Mouse (Mus musculus) MEL-GATA-1-ER (cell line): Measurements from ENCODE around the gene Gm19345.

Source experiments
- DNase-seq: peaks from one replicate; pipeline ENCODE4 v3.0.0-alpha.2; 2012; ENCODE audit warnings: low read depth; ENCODE audit errors: extremely low read depth

Gm19345 gene

DNA sequence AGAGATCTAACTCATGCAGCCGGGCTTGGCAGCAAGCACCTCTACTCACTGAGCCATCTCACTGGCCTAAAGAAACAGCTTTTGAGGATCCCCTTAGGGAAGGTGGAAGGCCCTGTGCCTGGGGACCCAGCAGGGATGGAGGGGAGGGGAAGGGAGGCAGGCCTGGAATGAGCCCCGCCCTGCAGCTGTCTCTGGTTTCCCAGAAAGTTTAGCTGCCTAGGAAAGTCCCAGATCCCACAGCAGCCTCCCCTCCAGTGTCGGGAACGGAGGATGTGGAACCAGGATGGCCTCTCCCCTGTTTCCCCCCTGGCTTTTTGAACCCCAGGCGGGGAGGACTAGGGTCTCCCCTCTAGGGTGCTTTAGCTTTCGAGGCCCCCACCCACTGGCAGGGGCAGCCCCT lies 25.0 kb upstream of the Gm19345 start:
- DNase-seq = no peak

- DNase-seq = no peak
These were observed 22.1 kb upstream of the Gm19345 start for GRCm38 (mm10) chr7:19829694-19830093.

DNA sequence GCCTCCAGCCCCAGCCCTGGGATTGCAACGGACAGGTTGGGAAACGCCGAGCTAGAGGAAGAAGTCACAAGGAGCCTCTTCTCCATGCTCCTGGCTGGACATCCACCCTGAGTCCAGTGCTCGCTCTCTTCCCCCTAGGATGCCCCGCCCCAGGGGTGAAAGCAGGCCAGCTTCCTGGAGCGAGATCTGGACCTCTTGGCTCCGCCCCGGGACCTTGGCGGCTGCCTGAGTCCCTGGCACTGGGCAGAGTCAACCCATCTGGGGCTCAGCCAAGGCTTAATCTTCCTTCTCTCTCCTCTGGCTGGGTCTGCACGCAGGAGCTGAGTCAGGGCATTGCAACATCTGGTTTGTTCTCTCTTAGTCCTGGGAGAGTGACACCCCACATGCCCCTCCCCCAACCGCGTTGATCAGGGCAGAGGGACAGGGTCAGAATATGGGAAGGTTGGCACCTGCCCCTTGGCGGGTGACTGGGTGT lies 21.1 kb upstream of the Gm19345 start:
- no peak for DNase-seq

DNA sequence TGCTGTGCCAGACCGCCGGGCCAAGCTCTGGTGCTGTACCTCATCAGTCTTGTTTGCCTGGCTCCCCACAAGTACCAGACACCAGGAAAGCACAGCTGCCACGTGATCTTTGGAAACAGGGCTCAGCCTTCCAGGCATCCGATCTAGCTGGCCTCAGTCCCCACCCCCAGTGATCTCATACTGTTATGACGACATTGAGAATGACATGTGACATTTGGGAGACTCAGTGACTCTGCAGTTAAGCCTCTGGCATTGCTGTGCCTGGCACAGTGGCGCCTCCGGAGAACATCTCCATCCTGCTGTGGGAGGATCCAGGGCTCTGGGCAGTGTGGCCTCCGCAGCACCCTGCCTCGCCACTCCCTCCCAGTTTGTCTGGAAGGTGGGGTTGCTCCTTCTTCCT lies 20.0 kb upstream of the Gm19345 start:
- DNase-seq = no peak

- no peak for DNase-seq
These were observed 17.7 kb upstream of the Gm19345 start for GRCm38 (mm10) chr7:19834055-19834454.

GRCm38 (mm10) chr7:19836843-19837242 lies 15.0 kb upstream of the Gm19345 start:
- DNase-seq = no peak

DNA sequence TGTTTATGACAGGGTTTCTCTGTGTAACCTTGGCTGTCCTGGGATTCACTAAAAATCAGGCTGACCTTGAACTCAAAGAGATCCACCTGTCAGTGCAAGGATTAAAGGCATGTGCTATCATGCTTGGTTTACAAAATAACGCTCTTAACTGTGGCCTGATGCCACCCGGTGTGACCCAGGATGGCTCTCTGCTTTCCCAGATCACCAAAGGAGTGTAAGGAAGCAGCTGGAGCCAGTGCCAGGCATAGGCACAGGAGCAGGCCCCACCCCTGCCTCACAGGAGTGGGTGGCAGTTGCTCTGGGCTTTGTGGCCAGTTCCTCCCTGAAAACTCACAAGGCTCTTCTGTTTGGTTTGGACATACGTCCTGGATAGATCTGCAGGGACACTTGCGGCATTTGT lies 11.4 kb upstream of the Gm19345 start:
- no peak for DNase-seq

DNA sequence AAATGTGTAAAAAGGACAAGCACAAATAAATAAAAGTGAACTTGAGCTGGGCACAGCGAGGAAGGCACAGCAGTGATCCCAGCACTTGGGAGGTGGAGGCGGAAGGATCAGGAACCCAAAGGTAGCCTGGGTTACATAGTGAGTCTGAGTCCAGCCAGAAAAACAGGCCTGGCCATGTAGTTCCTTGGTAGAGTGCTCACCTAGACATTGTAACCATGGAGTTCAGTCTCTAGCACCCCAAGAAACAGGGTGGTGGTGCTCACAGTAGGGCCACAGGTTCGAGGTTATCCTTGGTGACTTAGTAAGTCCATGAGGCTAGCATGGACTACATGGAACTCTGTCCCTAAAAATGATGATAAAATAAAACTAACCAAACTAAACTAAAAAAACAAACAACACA lies 10.9 kb upstream of the Gm19345 start:
- DNase-seq = no peak

DNA sequence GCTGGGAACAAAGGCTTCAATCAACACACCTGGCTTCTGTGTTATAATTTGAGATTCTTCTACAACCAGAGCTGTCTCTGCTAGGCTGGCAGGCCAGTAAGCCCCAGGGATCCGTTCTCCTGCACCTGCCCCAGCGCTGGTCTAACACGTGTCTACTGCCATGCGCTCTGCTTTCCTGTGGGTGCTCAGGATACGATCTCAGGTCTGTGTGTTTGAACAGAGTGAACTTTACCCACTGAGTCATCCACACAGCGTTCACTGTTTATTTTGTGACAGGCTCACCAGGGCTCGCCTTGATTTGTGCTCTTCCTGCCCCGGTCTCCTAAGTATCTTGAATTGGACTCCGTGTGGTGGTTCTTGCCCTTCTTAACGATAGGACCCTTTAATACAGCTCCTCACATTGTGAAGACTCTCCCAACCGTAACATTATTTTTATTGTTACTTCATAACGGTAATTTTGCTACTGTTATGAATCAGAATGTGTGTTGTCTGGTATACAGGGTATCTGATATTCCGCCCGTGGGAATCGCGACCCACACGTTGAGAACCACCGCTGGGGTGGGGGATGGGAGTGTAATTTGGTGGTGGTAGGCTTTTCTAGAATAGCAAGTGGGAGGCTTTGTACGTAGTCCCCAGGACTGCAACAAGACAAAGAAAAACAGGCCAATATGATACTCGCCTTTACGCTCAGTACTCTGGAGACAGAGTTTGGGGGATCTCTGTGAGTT lies 10.0 kb upstream of the Gm19345 start:
- no peak for DNase-seq

DNA sequence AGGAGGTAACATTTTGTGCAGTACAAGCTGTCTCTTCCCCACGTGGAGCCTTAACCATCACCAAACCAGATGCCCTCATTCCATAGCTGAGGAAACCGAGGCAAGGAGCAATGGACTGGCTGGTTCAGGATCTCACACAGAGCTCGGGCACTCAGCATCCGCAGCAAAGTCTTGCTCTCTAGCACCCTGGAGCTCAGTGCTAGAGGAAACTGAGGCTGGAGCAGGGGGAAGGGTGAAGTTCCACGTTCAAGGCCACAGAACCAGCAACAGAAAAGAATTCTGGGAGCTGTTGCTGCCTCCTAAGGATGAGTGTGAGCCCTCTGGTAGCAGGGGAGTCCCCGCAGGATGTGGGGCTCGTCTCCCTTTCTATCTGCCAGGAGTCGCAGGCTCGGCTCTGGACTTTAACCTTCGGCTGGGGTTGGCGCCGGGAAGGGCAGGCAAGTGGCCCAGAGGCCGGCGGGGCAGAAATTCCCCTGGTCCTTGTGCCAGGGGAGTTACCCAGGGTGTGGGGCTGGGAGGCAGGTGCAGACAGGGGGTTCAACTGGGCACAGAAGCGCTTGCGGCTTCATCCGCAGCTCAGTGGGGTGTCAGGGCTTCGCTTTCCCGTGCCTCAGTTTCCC lies 8.8 kb upstream of the Gm19345 start:
- DNase-seq = no peak

GRCm38 (mm10) chr7:19843561-19843960 lies 8.2 kb upstream of the Gm19345 start:
- no peak for DNase-seq

DNA sequence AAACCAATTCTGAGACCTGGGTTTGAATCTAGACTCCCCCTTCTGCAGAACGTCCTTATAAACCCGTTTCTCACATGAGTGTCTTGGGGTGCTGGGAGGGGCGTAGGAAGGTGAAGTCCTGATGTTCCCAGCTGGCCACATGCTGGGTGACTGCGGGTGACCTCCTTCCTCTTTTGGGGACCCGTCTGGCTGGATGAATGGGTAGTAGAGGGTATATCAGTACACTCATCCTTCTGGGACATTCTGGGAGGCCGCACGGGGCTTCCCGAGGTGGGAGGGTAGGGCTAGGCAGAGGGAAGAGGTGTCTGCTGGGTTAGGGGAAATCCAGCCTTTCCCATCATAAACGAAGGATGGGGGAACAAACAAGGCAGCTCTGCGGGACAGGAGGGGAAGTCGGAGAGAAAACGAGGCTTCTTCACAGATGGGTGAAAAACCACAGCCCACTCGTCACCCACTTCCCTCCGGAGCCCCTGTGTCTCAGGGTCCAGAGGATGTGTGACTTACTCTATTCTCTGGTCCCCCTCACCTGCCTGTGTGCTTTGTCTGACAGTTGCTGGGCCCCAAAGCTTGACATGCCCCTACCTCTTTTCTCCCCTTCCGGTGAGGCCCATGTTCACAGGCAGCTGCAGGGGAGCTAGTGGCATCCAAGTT lies 7.2 kb upstream of the Gm19345 start:
- DNase-seq = no peak

GRCm38 (mm10) chr7:19853526-19853925 lies 1.7 kb downstream of the Gm19345 start:
- no peak for DNase-seq

DNA sequence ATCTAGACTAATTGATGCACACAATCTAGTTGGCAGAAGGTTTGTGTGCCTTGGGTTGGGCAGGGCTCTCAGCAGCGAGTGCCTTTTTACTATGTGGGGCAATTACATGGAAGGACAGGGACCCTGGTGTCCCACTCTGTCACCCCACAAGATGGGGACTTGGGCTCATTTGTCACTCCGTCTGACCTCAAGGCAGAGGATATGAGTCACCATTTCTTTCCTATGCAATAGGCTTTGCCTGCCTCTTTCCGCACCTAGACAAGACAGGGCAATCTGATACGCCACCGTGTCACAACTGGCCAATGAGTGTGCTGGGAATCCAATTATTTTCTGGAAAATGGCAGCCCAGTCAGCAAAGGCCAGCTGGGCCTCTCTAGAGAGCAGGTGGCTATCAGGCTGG lies 3.9 kb downstream of the Gm19345 start:
- no peak for DNase-seq

DNA sequence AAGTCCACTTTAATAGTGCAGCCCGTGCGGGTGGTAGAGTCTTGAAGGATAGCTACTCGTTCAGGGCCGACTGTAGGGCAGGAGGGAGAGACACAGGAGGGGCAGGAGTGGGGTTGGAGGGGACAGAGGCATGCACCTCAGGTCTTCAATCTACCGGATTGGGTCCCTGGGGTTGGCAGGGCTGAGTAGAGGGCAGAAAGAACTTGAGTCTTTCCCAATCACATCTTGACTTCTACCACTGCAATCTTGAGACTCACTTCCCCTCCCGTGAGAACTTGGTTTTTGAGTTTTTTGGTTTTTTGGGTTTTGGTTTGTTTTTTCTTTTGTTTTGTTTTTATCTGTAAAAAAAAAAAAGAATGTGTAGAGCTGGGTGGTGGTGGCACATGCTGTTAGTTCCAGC lies 4.5 kb downstream of the Gm19345 start:
- no peak for DNase-seq

DNA sequence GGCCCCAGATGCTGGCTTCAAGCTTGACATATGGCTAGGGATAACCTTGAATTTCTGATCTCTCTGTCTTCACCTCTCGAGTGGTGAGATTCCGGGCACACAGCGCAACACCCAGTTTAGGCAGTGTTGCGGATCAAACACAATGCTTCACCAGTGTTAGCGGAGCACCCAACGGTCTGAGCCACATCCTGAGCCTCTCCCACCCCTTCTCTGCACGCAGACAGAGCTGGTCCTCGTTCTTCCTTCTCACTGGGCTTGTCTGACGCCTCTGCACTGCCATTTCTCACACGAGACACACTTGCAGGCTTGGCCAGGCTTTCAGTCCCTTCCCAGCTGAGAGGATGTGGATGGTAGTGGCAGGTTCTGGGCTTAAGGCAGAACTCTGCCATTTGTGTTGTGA lies 7.9 kb downstream of the Gm19345 start:
- DNase-seq = no peak

DNA sequence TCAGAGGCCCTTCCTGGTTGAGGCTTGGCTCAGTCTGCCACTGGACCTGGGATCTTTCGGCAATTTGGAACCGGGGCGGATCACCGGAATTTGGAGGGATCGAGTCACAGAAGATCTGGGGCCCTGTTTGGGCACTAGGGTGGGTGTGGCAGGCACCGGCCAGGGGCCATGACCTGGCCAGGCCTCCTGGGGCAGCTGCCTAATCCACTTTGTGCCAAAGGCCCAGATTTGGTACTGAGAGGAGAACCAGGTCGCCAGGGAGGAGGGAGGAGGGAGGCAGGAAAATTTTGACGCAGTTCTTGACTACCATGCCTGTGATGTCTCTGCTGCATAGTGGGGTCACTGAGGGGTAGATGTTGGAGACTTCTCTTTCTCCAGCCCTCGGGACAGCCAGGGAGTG lies 9.4 kb downstream of the Gm19345 start, which contains the start of gene Ceacam16:
Gene Ceacam16 (minus strand): TSS at position 101 of the 400 bp plus-strand sequence.
- no peak for DNase-seq

- no peak for DNase-seq
These were observed 12.4 kb downstream of the Gm19345 start for GRCm38 (mm10) chr7:19864241-19864640.

DNA sequence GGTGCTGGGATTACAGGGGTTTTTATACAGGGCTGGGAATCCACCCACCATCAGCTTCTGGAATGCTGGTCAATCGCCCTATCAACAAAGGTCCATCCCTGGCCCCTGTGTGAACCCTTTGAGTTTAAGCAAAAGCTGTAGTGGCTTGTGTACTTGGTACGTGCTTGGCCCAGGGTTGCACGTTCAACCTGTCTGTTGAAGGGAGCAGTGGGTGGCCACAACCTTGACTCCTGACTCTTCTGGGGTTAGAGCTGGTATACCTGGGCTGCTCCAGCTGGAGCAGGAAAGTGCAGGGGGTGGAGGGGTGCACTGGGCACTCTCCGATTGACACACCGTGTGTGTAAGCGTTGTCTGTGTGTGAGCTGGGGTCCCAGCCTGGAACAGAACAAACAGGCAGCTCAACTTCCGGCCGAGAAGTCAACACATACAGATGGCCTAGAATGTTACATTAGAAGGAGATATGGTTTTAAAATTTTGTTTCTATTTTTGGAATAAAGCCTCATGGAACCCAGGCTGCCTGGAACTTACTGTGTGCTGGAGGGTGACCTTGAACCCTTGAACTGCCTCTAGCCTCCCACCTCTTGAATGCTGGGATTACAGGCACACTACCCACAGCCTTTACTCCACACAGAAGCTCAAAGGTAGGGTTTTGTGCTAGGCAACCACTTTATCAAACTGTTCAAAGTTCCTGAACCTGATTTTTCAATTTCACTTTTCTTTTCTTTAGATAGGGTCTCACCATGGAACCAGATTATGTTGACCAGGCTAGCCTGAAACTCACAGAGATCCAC lies 13.6 kb downstream of the Gm19345 start:
- DNase-seq = no peak

DNA sequence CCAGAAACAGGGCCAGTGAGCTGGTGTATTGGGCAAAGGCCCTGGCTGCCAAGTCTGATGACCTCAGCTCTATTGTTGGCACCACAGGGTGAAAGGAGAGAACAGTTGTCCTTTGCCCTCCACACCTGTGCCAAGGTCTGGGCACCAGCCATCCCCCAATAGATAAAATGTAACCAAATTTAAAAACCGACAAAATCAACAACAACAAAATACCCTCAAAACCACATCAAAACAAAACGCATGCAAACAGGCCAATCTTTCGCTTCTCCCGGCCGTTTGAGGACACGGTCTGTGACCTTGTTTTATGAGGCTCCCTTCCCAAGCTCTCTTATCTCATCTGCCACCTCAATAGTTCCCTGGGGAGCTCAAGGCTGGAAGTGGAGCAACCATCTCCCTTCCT lies 14.7 kb downstream of the Gm19345 start:
- no peak for DNase-seq

DNA sequence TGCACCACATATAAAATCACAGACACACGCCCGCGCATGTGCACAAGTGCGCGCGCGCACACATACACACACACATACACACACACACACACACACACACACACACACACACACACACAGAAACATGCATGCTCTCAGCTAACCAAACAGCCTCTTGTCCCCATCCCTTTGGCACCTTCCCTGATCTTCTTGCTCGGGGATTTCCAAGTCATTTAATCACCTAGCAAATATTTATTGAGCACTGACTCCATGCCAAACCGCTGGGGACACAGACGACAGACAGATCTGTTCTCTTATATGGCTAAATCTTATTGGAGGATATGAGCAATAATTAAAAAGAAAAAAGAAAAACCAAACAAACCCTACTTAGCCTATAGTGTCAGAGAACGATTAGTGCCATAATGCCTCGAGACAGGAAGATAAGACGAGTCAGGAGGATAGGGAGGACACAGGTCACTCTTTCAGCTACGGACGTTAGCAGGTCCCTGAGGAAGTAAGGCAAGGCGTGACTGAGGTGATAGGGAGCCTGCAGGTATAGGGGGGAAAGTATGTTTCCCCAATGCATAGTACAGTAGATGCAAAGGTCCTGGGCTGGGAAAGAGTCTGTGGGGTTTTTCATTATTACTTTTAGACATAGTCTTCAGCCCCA lies 16.1 kb downstream of the Gm19345 start:
- no peak for DNase-seq
